Mouse (Mus musculus) testis, adult 2 months (tissue): ENCODE measurements around the gene Nkx1-2.

Source experiments
- CTCF ChIP-seq: fragments of 200-500 bp; IDR thresholded peaks from 2 replicates; pipeline ENCODE4 v1.5.1; 2012; ENCODE audit warnings: low read depth, mild to moderate bottlenecking, inconsistent platforms, low read length, moderate library complexity; ENCODE audit not compliant: control insufficient read depth, insufficient read depth, insufficient replicate concordance
- POLR2A ChIP-seq: fragments of 200-500 bp; IDR thresholded peaks from 2 replicates; pipeline ENCODE4 v1.6.1; 2012; ENCODE audit warnings: low read depth, mild to moderate bottlenecking, inconsistent platforms, low read length, moderate library complexity; ENCODE audit not compliant: control insufficient read depth

DNA sequence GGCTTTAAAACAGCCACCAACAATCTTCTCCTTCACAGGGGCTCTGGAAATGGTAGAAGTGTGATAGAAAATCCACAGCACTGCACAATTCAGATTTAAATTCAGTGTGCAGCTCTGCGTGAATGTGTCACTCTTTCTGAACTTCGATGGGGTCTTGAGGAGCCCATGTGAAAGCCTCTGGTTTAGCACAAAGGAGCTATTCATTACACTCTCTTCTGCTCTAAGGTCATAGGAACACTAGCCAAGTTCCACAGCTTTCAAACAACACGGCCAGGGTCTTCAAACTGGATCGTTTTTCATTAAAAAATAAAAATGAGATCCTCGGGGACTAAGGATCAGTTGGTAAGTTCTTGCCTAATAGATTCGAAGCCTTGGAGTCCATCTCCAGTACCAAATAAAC, 26.2 kb downstream of the Nkx1-2 start:
- no peak for TF ChIP-seq CTCF
- no peak for TF ChIP-seq POLR2A
